Mouse (Mus musculus): ENCODE measurements around the gene Sipa1. TPM values are rescaled to one million over a fixed set of nuclear protein-coding genes. Genes with fewer than 3 reads are reported as not detected.

The Sipa1 gene
- 14.3 TPM for polyA plus RNA-seq (2015; fragmentation: Illumina TruSeq; extraction: RNeasy Lipid Tissue Mini Kit (QIAGEN cat#74804); ENCODE audit: insufficient read depth, low read depth, low replicate concordance)

GRCm38 (mm10) chr19:5662981-5663913 lies at the start of gene Sipa1:
Gene Sipa1 (minus strand): TSS chr19:5663707.

GRCm38 (mm10) chr19:5704163-5704800 lies 40.8 kb upstream of the Sipa1 start, which contains the start of gene Kcnk7:
Gene Kcnk7 (plus strand): TSS chr19:5704367.

DNA sequence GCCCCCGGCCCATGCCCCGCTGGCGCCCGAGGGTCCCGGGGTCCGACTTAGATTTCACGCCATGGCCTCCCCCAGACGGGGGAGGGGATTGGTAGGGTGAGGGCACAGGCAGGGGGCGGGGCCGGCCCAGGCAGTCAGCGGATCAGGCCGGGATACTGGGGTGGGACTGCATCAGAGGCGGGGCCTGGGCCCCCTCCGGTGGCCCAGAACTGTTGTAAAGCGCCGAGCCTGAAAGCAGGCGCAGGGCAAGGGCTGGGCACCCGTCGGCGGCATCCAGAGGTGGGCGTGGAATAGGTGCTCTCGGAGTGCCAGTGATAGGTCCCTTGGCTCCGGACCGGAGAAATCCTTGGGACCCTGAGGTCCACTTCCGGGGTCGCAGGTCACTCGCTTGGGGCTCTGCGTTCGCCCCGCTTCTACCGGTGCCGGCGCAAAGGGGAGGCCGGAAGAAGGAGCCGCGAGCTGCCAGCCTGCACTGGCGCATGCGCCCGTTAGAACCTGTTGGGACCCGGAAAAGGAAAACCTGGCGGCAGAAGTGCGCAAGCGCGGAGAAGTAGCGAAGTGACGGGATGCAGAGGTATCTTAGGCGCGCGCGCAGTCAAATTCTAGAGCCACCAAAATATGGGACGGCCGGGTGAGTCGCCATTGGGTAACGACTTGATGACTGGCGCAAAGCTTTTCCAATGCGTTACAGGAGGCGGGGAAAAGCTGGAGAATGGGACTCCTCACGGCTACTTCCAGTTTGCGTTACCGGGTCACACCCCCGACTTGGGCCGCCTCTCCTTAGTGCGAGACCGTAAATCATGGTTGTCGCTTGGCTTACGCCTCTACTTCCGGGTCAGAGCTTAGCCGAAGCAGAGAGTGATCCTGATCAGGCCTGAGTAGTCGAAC lies 24.9 kb upstream of the Sipa1 start, which contains the start of the genes Map3k11 and Pcnx3:
Map3k11 (plus strand) TSS at position 543 of the 888 bp plus-strand sequence.
Pcnx3 (minus strand) TSS at position 709 of the 888 bp plus-strand sequence.

GRCm38 (mm10) chr19:5637069-5638047 lies 26.1 kb downstream of the Sipa1 start, which contains the start of gene Rela:
Gene Rela (plus strand): TSS chr19:5637483.

GRCm38 (mm10) chr19:5609547-5610404 lies 53.7 kb downstream of the Sipa1 start, which contains the start of gene Kat5:
Gene Kat5 (minus strand): TSS chr19:5610237.

GRCm38 (mm10) chr19:5601752-5602541 lies 61.6 kb downstream of the Sipa1 start, which contains the start of gene Rnaseh2c:
Gene Rnaseh2c (plus strand): TSS chr19:5601873.

Other genes starting within 250 kb of the Sipa1 start
- 51.3 TPM for gene Drap1, start 238.7 kb downstream of the Sipa1 start, polyA plus RNA-seq (2015; fragmentation: Illumina TruSeq; extraction: RNeasy Lipid Tissue Mini Kit (QIAGEN cat#74804); ENCODE audit: insufficient read depth, low read depth, low replicate concordance)
- gene AI837181, start 238.6 kb downstream of the Sipa1 start, polyA plus RNA-seq (2015; fragmentation: Illumina TruSeq; extraction: RNeasy Lipid Tissue Mini Kit (QIAGEN cat#74804); ENCODE audit: insufficient read depth, low read depth, low replicate concordance), result 12.1 TPM
- not detected for gene Fosl1, start 216.2 kb downstream of the Sipa1 start, polyA plus RNA-seq (2015; fragmentation: Illumina TruSeq; extraction: RNeasy Lipid Tissue Mini Kit (QIAGEN cat#74804); ENCODE audit: insufficient read depth, low read depth, low replicate concordance)
- gene Ccdc85b, start 205.8 kb downstream of the Sipa1 start, polyA plus RNA-seq (2015; fragmentation: Illumina TruSeq; extraction: RNeasy Lipid Tissue Mini Kit (QIAGEN cat#74804); ENCODE audit: insufficient read depth, low read depth, low replicate concordance), result 5.0 TPM
- gene Fibp, start 203.1 kb downstream of the Sipa1 start, polyA plus RNA-seq (2015; fragmentation: Illumina TruSeq; extraction: RNeasy Lipid Tissue Mini Kit (QIAGEN cat#74804); ENCODE audit: insufficient read depth, low read depth, low replicate concordance), result 29.7 TPM
- 0.92 TPM for gene Ctsw, start 195.2 kb downstream of the Sipa1 start, polyA plus RNA-seq (2015; fragmentation: Illumina TruSeq; extraction: RNeasy Lipid Tissue Mini Kit (QIAGEN cat#74804); ENCODE audit: insufficient read depth, low read depth, low replicate concordance)
- gene Efemp2, start 189.8 kb downstream of the Sipa1 start, polyA plus RNA-seq (2015; fragmentation: Illumina TruSeq; extraction: RNeasy Lipid Tissue Mini Kit (QIAGEN cat#74804); ENCODE audit: insufficient read depth, low read depth, low replicate concordance), result 8.8 TPM
- 14.4 TPM for gene Mus81, start 175.3 kb downstream of the Sipa1 start, polyA plus RNA-seq (2015; fragmentation: Illumina TruSeq; extraction: RNeasy Lipid Tissue Mini Kit (QIAGEN cat#74804); ENCODE audit: insufficient read depth, low read depth, low replicate concordance)
- 65.0 TPM for gene Cfl1, start 173.3 kb downstream of the Sipa1 start, polyA plus RNA-seq (2015; fragmentation: Illumina TruSeq; extraction: RNeasy Lipid Tissue Mini Kit (QIAGEN cat#74804); ENCODE audit: insufficient read depth, low read depth, low replicate concordance)
- not detected for gene 1700020D05Rik, start 159.9 kb downstream of the Sipa1 start, polyA plus RNA-seq (2015; fragmentation: Illumina TruSeq; extraction: RNeasy Lipid Tissue Mini Kit (QIAGEN cat#74804); ENCODE audit: insufficient read depth, low read depth, low replicate concordance)
- gene Snx32, start 153.2 kb downstream of the Sipa1 start, polyA plus RNA-seq (2015; fragmentation: Illumina TruSeq; extraction: RNeasy Lipid Tissue Mini Kit (QIAGEN cat#74804); ENCODE audit: insufficient read depth, low read depth, low replicate concordance), result 3.4 TPM
- 0.89 TPM for gene Ovol1, start 103.1 kb downstream of the Sipa1 start, polyA plus RNA-seq (2015; fragmentation: Illumina TruSeq; extraction: RNeasy Lipid Tissue Mini Kit (QIAGEN cat#74804); ENCODE audit: insufficient read depth, low read depth, low replicate concordance)
- 0.85 TPM for gene Ap5b1, start 95.7 kb downstream of the Sipa1 start, polyA plus RNA-seq (2015; fragmentation: Illumina TruSeq; extraction: RNeasy Lipid Tissue Mini Kit (QIAGEN cat#74804); ENCODE audit: insufficient read depth, low read depth, low replicate concordance)
- 19.0 TPM for gene Rnaseh2c, start 61.8 kb downstream of the Sipa1 start, polyA plus RNA-seq (2015; fragmentation: Illumina TruSeq; extraction: RNeasy Lipid Tissue Mini Kit (QIAGEN cat#74804); ENCODE audit: insufficient read depth, low read depth, low replicate concordance)
- 10.2 TPM for gene Kat5, start 53.5 kb downstream of the Sipa1 start, polyA plus RNA-seq (2015; fragmentation: Illumina TruSeq; extraction: RNeasy Lipid Tissue Mini Kit (QIAGEN cat#74804); ENCODE audit: insufficient read depth, low read depth, low replicate concordance)
- gene Rela, start 26.2 kb downstream of the Sipa1 start, polyA plus RNA-seq (2015; fragmentation: Illumina TruSeq; extraction: RNeasy Lipid Tissue Mini Kit (QIAGEN cat#74804); ENCODE audit: insufficient read depth, low read depth, low replicate concordance), result 13.3 TPM
- gene Map3k11, start 25.0 kb upstream of the Sipa1 start, polyA plus RNA-seq (2015; fragmentation: Illumina TruSeq; extraction: RNeasy Lipid Tissue Mini Kit (QIAGEN cat#74804); ENCODE audit: insufficient read depth, low read depth, low replicate concordance), result 13.6 TPM
- 20.4 TPM for gene Pcnx3, start 25.2 kb upstream of the Sipa1 start, polyA plus RNA-seq (2015; fragmentation: Illumina TruSeq; extraction: RNeasy Lipid Tissue Mini Kit (QIAGEN cat#74804); ENCODE audit: insufficient read depth, low read depth, low replicate concordance)
- gene Kcnk7, start 40.7 kb upstream of the Sipa1 start, polyA plus RNA-seq (2015; fragmentation: Illumina TruSeq; extraction: RNeasy Lipid Tissue Mini Kit (QIAGEN cat#74804); ENCODE audit: insufficient read depth, low read depth, low replicate concordance), result not detected
- 4.9 TPM for gene Ehbp1l1, start 62.6 kb upstream of the Sipa1 start, polyA plus RNA-seq (2015; fragmentation: Illumina TruSeq; extraction: RNeasy Lipid Tissue Mini Kit (QIAGEN cat#74804); ENCODE audit: insufficient read depth, low read depth, low replicate concordance)
- 21.9 TPM for gene Fam89b, start 65.9 kb upstream of the Sipa1 start, polyA plus RNA-seq (2015; fragmentation: Illumina TruSeq; extraction: RNeasy Lipid Tissue Mini Kit (QIAGEN cat#74804); ENCODE audit: insufficient read depth, low read depth, low replicate concordance)
- 44.0 TPM for gene Ltbp3, start 77.2 kb upstream of the Sipa1 start, polyA plus RNA-seq (2015; fragmentation: Illumina TruSeq; extraction: RNeasy Lipid Tissue Mini Kit (QIAGEN cat#74804); ENCODE audit: insufficient read depth, low read depth, low replicate concordance)
- 21.4 TPM for gene Scyl1, start 107.7 kb upstream of the Sipa1 start, polyA plus RNA-seq (2015; fragmentation: Illumina TruSeq; extraction: RNeasy Lipid Tissue Mini Kit (QIAGEN cat#74804); ENCODE audit: insufficient read depth, low read depth, low replicate concordance)
- gene Frmd8, start 211.6 kb upstream of the Sipa1 start, polyA plus RNA-seq (2015; fragmentation: Illumina TruSeq; extraction: RNeasy Lipid Tissue Mini Kit (QIAGEN cat#74804); ENCODE audit: insufficient read depth, low read depth, low replicate concordance), result 2.3 TPM
- 7.3 TPM for gene Slc25a45, start 214.1 kb upstream of the Sipa1 start, polyA plus RNA-seq (2015; fragmentation: Illumina TruSeq; extraction: RNeasy Lipid Tissue Mini Kit (QIAGEN cat#74804); ENCODE audit: insufficient read depth, low read depth, low replicate concordance)
- gene Tigd3, start 230.4 kb upstream of the Sipa1 start, polyA plus RNA-seq (2015; fragmentation: Illumina TruSeq; extraction: RNeasy Lipid Tissue Mini Kit (QIAGEN cat#74804); ENCODE audit: insufficient read depth, low read depth, low replicate concordance), result not detected
- gene Dpf2, start 249.3 kb upstream of the Sipa1 start, polyA plus RNA-seq (2015; fragmentation: Illumina TruSeq; extraction: RNeasy Lipid Tissue Mini Kit (QIAGEN cat#74804); ENCODE audit: insufficient read depth, low read depth, low replicate concordance), result 16.6 TPM